Mouse (Mus musculus): Measurements from ENCODE around the gene Tbc1d4. TPM values are rescaled to one million over a fixed set of nuclear protein-coding genes. Genes with fewer than 3 reads are reported as not detected.

Tbc1d4 gene
- polyA plus RNA-seq, 1 experiment from 2014 or later: 6.8 TPM

DNA sequence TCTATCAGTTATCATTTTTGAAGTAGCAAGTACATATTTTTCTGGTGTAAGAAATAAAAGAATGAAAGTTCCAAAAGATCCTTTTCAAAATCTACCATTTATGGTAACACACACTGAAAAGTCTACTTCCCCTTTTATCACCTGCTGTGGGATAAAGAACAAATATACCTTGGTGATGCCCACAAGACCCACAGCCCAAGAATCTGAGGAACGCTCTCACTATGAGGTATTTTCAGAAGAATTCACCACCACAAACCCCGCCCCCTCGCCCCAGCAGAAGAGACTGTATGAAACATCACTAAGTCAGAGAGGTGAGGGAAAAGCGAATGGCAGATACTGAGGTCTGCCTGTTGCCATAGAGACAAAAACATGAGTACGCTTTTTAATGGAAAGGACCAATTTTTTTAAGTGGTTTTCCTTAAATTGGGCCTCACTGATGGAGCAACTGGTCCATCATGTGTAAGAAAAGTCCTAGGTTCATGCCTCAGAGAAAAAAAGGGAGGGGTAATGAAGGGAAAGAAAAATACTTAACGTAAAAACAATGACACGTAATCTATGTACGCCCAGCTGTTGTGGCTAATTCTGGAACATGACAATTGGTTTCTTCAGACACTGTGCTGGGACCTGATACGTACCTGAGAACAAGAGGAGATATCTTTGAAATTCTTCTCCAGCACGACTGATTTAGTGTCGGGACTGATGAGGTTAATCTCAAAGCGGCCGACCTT, 104.4 kb downstream of the Tbc1d4 start:
- Histone ChIP-seq H3K4me2 (ENCODE audit: low read depth, low read length, severe bottlenecking) (no peak overlapping the region), H3K9ac (ENCODE audit: low read length) (no peak overlapping the region), H3K4me3 (ENCODE audit: low read depth, low read length) (no peak overlapping the region), H3K4me1 (replicated peaks; ENCODE audit: control insufficient read depth, insufficient read depth, low read length) (peaks cover 4% of the 10 kb centered on the region; the same call in 1 of the 2 replicates), H3K27ac (ENCODE audit: low read depth, low read length) (no peak overlapping the region), H3K9me3 (ENCODE audit: control insufficient read depth, low read length) (no peaks in the 10 kb centered on the region), H3K27me3 (ENCODE audit: control insufficient read depth, insufficient read depth, low read length) (no peaks in the 10 kb centered on the region), H3K36me3 (ENCODE audit: control insufficient read depth, insufficient read depth, low read length) (no peaks in the 10 kb centered on the region)
- 91% methylated on average over 13 of the region's 13 CpGs for WGBS
- DNase-seq (ENCODE audit: low spot score): no peak
- ATAC-seq (replicated peaks; ENCODE audit: low FRiP score): no peak

DNA sequence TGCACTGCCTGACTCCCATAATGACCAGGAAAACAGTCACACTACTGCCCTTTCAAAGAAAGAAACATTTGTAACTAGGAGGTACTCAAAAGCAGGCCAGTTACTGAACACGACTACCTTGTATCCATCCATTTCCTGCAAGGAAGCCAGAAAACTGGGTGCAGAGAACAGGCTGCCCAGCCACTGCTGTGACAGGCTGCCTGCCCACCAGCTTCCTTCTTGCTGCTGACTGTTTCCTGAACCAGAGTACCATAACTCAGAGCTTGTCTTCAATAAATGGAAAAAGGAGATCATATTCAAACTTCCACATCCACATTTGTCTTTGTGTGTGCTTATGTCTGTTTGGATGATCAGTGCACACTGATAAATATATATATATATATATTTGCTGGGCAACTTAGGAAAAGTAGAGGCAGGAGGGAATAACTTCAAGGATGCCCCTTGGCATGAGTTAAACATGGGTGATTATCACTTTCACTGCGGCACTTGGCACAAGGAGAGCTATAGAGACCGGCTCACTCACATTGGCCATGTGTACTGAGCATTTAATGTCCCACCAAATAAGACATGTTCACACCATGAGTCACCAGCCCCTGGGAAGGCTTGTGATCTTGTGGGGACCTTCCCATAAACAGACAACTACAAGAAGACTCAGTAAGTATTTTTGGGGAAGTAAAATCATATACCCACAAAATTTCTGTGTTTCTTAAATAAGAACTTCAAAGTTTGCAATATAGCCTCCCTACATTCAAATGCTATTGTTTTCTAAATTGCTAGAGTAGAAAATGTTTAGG, 105.6 kb downstream of the Tbc1d4 start:
- no peak overlapping the region for H3K9ac ChIP-seq (ENCODE audit: low read length)
- no peak overlapping the region for H3K4me3 ChIP-seq (ENCODE audit: low read depth, low read length)
- H3K4me2 ChIP-seq (ENCODE audit: low read depth, low read length, severe bottlenecking): no peak overlapping the region
- H3K27ac ChIP-seq (ENCODE audit: low read depth, low read length): no peak overlapping the region
- WGBS: 85% methylated on average over 3 of the region's 3 CpGs
- no peaks in the 10 kb centered on the region for H3K36me3 ChIP-seq (ENCODE audit: control insufficient read depth, insufficient read depth, low read length)
- no peak for ATAC-seq (replicated peaks; ENCODE audit: low FRiP score)
- DNase-seq (ENCODE audit: low spot score): no peak
- H3K27me3 ChIP-seq (ENCODE audit: control insufficient read depth, insufficient read depth, low read length): no peaks in the 10 kb centered on the region
- no peaks in the 10 kb centered on the region for H3K9me3 ChIP-seq (ENCODE audit: control insufficient read depth, low read length)
- H3K4me1 ChIP-seq (replicated peaks; ENCODE audit: control insufficient read depth, insufficient read depth, low read length): peaks cover 4% of the 10 kb centered on the region; the same call in 1 of the 2 replicates

GRCm38 (mm10) chr14:101501868-101502267, 107.1 kb downstream of the Tbc1d4 start:
- DNase-seq (ENCODE audit: low spot score): no peak
- ATAC-seq (replicated peaks; ENCODE audit: low FRiP score): no peak
- Histone ChIP-seq H3K36me3 (ENCODE audit: control insufficient read depth, insufficient read depth, low read length) (no peaks in the 10 kb centered on the region), H3K9ac (ENCODE audit: low read length) (no peak overlapping the region), H3K9me3 (ENCODE audit: control insufficient read depth, low read length) (no peaks in the 10 kb centered on the region), H3K27ac (ENCODE audit: low read depth, low read length) (no peak overlapping the region), H3K4me1 (replicated peaks; ENCODE audit: control insufficient read depth, insufficient read depth, low read length) (peaks cover 4% of the 10 kb centered on the region; the same call in 1 of the 2 replicates), H3K27me3 (ENCODE audit: control insufficient read depth, insufficient read depth, low read length) (no peaks in the 10 kb centered on the region), H3K4me3 (ENCODE audit: low read depth, low read length) (no peak overlapping the region), H3K4me2 (ENCODE audit: low read depth, low read length, severe bottlenecking) (0 out of 2 replicates have a peak overlapping the region, but pooled peaks have one; percentile 12)
- 51% methylated on average over 6 of the region's 6 CpGs for WGBS

DNA sequence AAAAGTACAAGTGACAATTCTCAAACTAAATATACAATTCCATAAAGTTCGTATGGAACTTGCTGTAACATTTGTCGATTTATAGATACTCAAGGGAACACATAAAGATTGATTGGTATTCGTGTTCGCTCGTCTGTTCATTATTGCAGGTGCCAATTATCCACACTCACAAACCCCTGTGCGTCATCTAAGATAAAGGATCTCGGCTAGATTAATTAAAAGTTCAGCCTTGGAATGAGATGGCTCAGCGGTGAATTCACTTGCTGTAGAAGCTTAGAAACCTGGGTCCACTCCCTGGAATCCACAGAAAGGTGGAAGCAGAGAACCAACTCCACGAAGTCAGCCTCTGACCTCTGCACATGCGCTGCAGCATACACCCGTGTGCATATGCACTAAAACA, 107.5 kb downstream of the Tbc1d4 start:
- 0 out of 2 replicates have a peak overlapping the region, but pooled peaks have one; percentile 12 for H3K4me2 ChIP-seq (ENCODE audit: low read depth, low read length, severe bottlenecking)
- no peak overlapping the region for H3K27ac ChIP-seq (ENCODE audit: low read depth, low read length)
- peaks cover 4% of the 10 kb centered on the region; the same call in 1 of the 2 replicates for H3K4me1 ChIP-seq (replicated peaks; ENCODE audit: control insufficient read depth, insufficient read depth, low read length)
- DNase-seq (ENCODE audit: low spot score) (no peak), ATAC-seq (replicated peaks; ENCODE audit: low FRiP score) (peak; percentile 67)
- no peaks in the 10 kb centered on the region for H3K9me3 ChIP-seq (ENCODE audit: control insufficient read depth, low read length)
- H3K9ac ChIP-seq (ENCODE audit: low read length): no peak overlapping the region
- H3K36me3 ChIP-seq (ENCODE audit: control insufficient read depth, insufficient read depth, low read length): no peaks in the 10 kb centered on the region
- H3K27me3 ChIP-seq (ENCODE audit: control insufficient read depth, insufficient read depth, low read length): no peaks in the 10 kb centered on the region
- no peak overlapping the region for H3K4me3 ChIP-seq (ENCODE audit: low read depth, low read length)
- WGBS: 52% methylated on average over 11 of the region's 11 CpGs

- Histone ChIP-seq H3K36me3 (ENCODE audit: control insufficient read depth, insufficient read depth, low read length) (no peaks in the 10 kb centered on the region), H3K4me2 (ENCODE audit: low read depth, low read length, severe bottlenecking) (no peak overlapping the region), H3K27me3 (ENCODE audit: control insufficient read depth, insufficient read depth, low read length) (no peaks in the 10 kb centered on the region), H3K4me1 (replicated peaks; ENCODE audit: control insufficient read depth, insufficient read depth, low read length) (peaks cover 4% of the 10 kb centered on the region; the same call in 1 of the 2 replicates), H3K4me3 (ENCODE audit: low read depth, low read length) (no peak overlapping the region), H3K9ac (ENCODE audit: low read length) (no peak overlapping the region), H3K9me3 (ENCODE audit: control insufficient read depth, low read length) (no peaks in the 10 kb centered on the region), H3K27ac (ENCODE audit: low read depth, low read length) (no peak overlapping the region)
- ATAC-seq (replicated peaks; ENCODE audit: low FRiP score) (0 out of 2 replicates have a peak, but pooled peaks have one; percentile 19), DNase-seq (ENCODE audit: low spot score) (no peak)
- 63% methylated on average over 11 of the region's 11 CpGs for WGBS
These were observed 108.2 kb downstream of the Tbc1d4 start for GRCm38 (mm10) chr14:101500826-101501225.

GRCm38 (mm10) chr14:101499838-101500237, 109.2 kb downstream of the Tbc1d4 start:
- Histone ChIP-seq H3K4me3 (ENCODE audit: low read depth, low read length) (no peak overlapping the region), H3K9ac (ENCODE audit: low read length) (no peak overlapping the region), H3K27me3 (ENCODE audit: control insufficient read depth, insufficient read depth, low read length) (no peaks in the 10 kb centered on the region), H3K4me2 (ENCODE audit: low read depth, low read length, severe bottlenecking) (no peak overlapping the region), H3K36me3 (ENCODE audit: control insufficient read depth, insufficient read depth, low read length) (no peaks in the 10 kb centered on the region), H3K27ac (ENCODE audit: low read depth, low read length) (no peak overlapping the region), H3K4me1 (replicated peaks; ENCODE audit: control insufficient read depth, insufficient read depth, low read length) (peaks cover 4% of the 10 kb centered on the region; the same call in 1 of the 2 replicates), H3K9me3 (ENCODE audit: control insufficient read depth, low read length) (no peaks in the 10 kb centered on the region)
- 88% methylated on average over 1 of the region's 1 CpGs for WGBS
- DNase-seq (ENCODE audit: low spot score): no peak
- ATAC-seq (replicated peaks; ENCODE audit: low FRiP score): no peak

- Histone ChIP-seq H3K36me3 (ENCODE audit: control insufficient read depth, insufficient read depth, low read length) (no peaks in the 10 kb centered on the region), H3K4me2 (ENCODE audit: low read depth, low read length, severe bottlenecking) (no peak overlapping the region), H3K4me3 (ENCODE audit: low read depth, low read length) (no peak overlapping the region), H3K27ac (ENCODE audit: low read depth, low read length) (no peak overlapping the region), H3K9me3 (ENCODE audit: control insufficient read depth, low read length) (no peaks in the 10 kb centered on the region), H3K9ac (ENCODE audit: low read length) (no peak overlapping the region), H3K27me3 (ENCODE audit: control insufficient read depth, insufficient read depth, low read length) (no peaks in the 10 kb centered on the region), H3K4me1 (replicated peaks; ENCODE audit: control insufficient read depth, insufficient read depth, low read length) (no peaks in the 10 kb centered on the region)
- DNase-seq (ENCODE audit: low spot score): no peak
- 66% methylated on average over 15 of the region's 15 CpGs for whole genome bisulfite sequencing
- ATAC-seq (replicated peaks; ENCODE audit: low FRiP score): no peak
These were observed 120.7 kb downstream of the Tbc1d4 start for GRCm38 (mm10) chr14:101488264-101488810.

DNA sequence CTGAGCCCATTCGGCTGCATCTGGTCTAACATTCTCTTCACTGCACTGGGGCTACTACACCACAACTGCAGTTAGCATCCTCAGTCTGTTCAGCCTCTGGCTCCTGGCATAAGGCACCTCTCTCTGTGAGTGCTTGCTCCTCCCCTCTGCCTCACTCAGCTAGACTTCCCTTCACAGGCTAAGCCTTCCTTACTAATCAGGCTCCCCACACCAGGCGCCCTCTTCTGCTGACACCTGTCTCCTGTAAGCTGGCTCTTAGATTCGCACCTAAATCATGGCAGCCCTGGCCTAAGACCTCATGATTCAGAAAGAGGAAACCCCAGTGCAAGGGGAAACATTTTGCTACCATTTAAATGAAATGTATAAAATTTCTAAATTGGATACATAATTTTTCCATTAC, 122.4 kb downstream of the Tbc1d4 start:
- Histone ChIP-seq H3K4me1 (replicated peaks; ENCODE audit: control insufficient read depth, insufficient read depth, low read length) (no peaks in the 10 kb centered on the region), H3K9ac (ENCODE audit: low read length) (no peak overlapping the region), H3K9me3 (ENCODE audit: control insufficient read depth, low read length) (no peaks in the 10 kb centered on the region), H3K36me3 (ENCODE audit: control insufficient read depth, insufficient read depth, low read length) (no peaks in the 10 kb centered on the region), H3K4me3 (ENCODE audit: low read depth, low read length) (no peak overlapping the region), H3K27ac (ENCODE audit: low read depth, low read length) (no peak overlapping the region), H3K27me3 (ENCODE audit: control insufficient read depth, insufficient read depth, low read length) (no peaks in the 10 kb centered on the region), H3K4me2 (ENCODE audit: low read depth, low read length, severe bottlenecking) (no peak overlapping the region)
- ATAC-seq (replicated peaks; ENCODE audit: low FRiP score): no peak
- no peak for DNase-seq (ENCODE audit: low spot score)
- 66% methylated on average over 3 of the region's 3 CpGs for WGBS
